12 mouse cellular contexts compared by ENCODE assay signal in the genomic region with DNA sequence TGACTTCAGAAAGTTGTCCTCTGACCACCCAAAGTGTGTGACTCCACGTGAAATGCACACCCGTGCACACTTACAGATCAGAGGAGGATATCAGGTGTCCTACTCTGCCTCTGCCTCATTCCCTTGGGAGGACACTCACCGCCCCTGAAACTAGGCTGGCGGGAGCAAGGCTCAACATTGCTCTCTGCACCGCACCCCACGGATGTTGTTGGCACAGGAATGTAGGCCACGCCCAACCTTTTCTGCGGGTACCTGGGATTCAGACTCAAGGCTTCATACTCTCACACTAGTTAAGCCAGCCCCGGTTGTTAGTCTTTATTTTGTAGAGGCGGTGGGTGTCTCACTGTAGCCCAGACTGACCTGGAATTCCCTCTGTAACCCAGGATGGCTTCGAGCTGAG. TPM values are rescaled to one million over a fixed set of nuclear protein-coding genes. Genes with fewer than 3 reads are reported as not detected.
DNase-seq lines count a peak whose midpoint lies in the region; ATAC-seq and TF ChIP-seq lines count a peak whose summit lies in the region.
"Had no signal": no experiment of that assay in that cellular context is flagged by ENCODE, and none has a peak within 500 bp of the region (broad histone marks: within the 10 kb centered on the region; RNA-seq: fewer than 3 reads in every experiment).

No protein-coding gene starts in this region.

- peaks cover 48% of the 10 kb centered on the region for H3K4me1 ChIP-seq in heart, embryonic 15.5 days (replicated peaks)
- H3K4me1 ChIP-seq in lung, embryonic 16.5 days (replicated peaks; ENCODE audit: control insufficient read depth, insufficient read depth, low read length), result peaks cover 41% of the 10 kb centered on the region
- peaks cover 28% of the 10 kb centered on the region for H3K4me1 ChIP-seq in lung, adult 2 months (ENCODE audit: control insufficient read depth, insufficient read depth, low read length)
- H3K4me1 ChIP-seq in embryonic facial prominence, embryonic 15.5 days, result peaks cover 46% of the 10 kb centered on the region
- peaks cover 43% of the 10 kb centered on the region for H3K4me1 ChIP-seq in stomach, embryonic 16.5 days (ENCODE audit: control insufficient read depth, insufficient read depth, low read length)

- intact Hi-C loops in heart, postnatal 10 days (cut with DNase I), result no loop called here

- no peak for TF ChIP-seq POLR2A in lung, adult 2 months (IDR thresholded peaks at IDR 0.05; ENCODE audit: borderline replicate concordance, extremely low read depth, low read depth, low read length)

- no peaks in the 10 kb centered on the region for H3K36me3 ChIP-seq in heart, embryonic 15.5 days
- H3K36me3 ChIP-seq in lung, embryonic 16.5 days (ENCODE audit: control insufficient read depth, insufficient read depth, low read length), result no peaks in the 10 kb centered on the region
- H3K36me3 ChIP-seq in embryonic facial prominence, embryonic 15.5 days, result no peaks in the 10 kb centered on the region
- H3K36me3 ChIP-seq in stomach, embryonic 16.5 days (ENCODE audit: control insufficient read depth, insufficient read depth, low read length), result no peaks in the 10 kb centered on the region
- H3K36me3 ChIP-seq: liver, embryonic 15.5 days had no signal

- H3K4me3 ChIP-seq in heart, embryonic 15.5 days, result no peak overlapping the region
- H3K4me3 ChIP-seq in lung, embryonic 16.5 days (ENCODE audit: low read length), result no peak overlapping the region
- H3K4me3 ChIP-seq in lung, adult 2 months (replicated peaks; ENCODE audit: extremely low read depth, low read depth, low read length), result no peak overlapping the region
- no peak overlapping the region for H3K4me3 ChIP-seq in embryonic facial prominence, embryonic 15.5 days (replicated peaks)
- no peak overlapping the region for H3K4me3 ChIP-seq in stomach, embryonic 16.5 days (replicated peaks; ENCODE audit: low read length)
- H3K4me3 ChIP-seq: liver, embryonic 15.5 days; myocyte had no signal

- no peak for DNase-seq in heart, postnatal 10 days
- no peak for DNase-seq in lung, adult 2 months
- no peak for DNase-seq in adrenal gland, postnatal 14 days
- no peak for DNase-seq in urinary bladder, postnatal 4 days (ENCODE audit: low spot score in 2 of 2)
- DNase-seq: cerebellum, adult 11-12 months; gastrocnemius, postnatal 25 days had no signal

- ATAC-seq in heart, embryonic 15.5 days (replicated peaks; ENCODE audit: insufficient number of reproducible peaks, insufficient read depth, low FRiP score, low read depth), result no peak
- peak; percentile 13; the same call in 1 of the 2 replicates for ATAC-seq in lung, embryonic 16.5 days (ENCODE audit: low read depth)
- no peak for ATAC-seq in embryonic facial prominence, embryonic 15.5 days (ENCODE audit: insufficient number of reproducible peaks, low FRiP score, low TSS enrichment, low read depth)
- no peak for ATAC-seq in stomach, embryonic 16.5 days (ENCODE audit: insufficient read depth, low FRiP score)

- H3K9me3 ChIP-seq in heart, embryonic 15.5 days (replicated peaks), result no peaks in the 10 kb centered on the region
- H3K9me3 ChIP-seq in lung, embryonic 16.5 days (ENCODE audit: control insufficient read depth, low read length), result no peaks in the 10 kb centered on the region
- H3K9me3 ChIP-seq in embryonic facial prominence, embryonic 15.5 days (replicated peaks), result no peaks in the 10 kb centered on the region
- H3K9me3 ChIP-seq in stomach, embryonic 16.5 days (replicated peaks; ENCODE audit: control insufficient read depth, low read length), result no peaks in the 10 kb centered on the region
- H3K9me3 ChIP-seq: liver, embryonic 15.5 days had no signal

- H3K4me2 ChIP-seq in heart, embryonic 15.5 days, result no peak overlapping the region
- no peak overlapping the region for H3K4me2 ChIP-seq in lung, embryonic 16.5 days (ENCODE audit: low read depth, low read length)
- no peak overlapping the region for H3K4me2 ChIP-seq in embryonic facial prominence, embryonic 15.5 days (replicated peaks)
- 0 out of 2 replicates have a peak overlapping the region, but pooled peaks have one; percentile 3 for H3K4me2 ChIP-seq in stomach, embryonic 16.5 days (ENCODE audit: low read depth, low read length)
- H3K4me2 ChIP-seq: liver, embryonic 15.5 days had no signal

- no peak overlapping the region for H3K9ac ChIP-seq in heart, embryonic 15.5 days
- H3K9ac ChIP-seq in lung, embryonic 16.5 days (ENCODE audit: low read length), result no peak overlapping the region; the same call in 1 of the 2 replicates
- no peak overlapping the region for H3K9ac ChIP-seq in embryonic facial prominence, embryonic 15.5 days
- no peak overlapping the region for H3K9ac ChIP-seq in stomach, embryonic 16.5 days (ENCODE audit: low read length)
- H3K9ac ChIP-seq: liver, embryonic 15.5 days had no signal

- no peaks in the 10 kb centered on the region for H3K27me3 ChIP-seq in heart, embryonic 15.5 days
- H3K27me3 ChIP-seq in lung, embryonic 16.5 days (ENCODE audit: control insufficient read depth, insufficient read depth, low read depth, low read length), result no peaks in the 10 kb centered on the region
- H3K27me3 ChIP-seq in embryonic facial prominence, embryonic 15.5 days, result no peaks in the 10 kb centered on the region
- no peaks in the 10 kb centered on the region for H3K27me3 ChIP-seq in stomach, embryonic 16.5 days (ENCODE audit: control insufficient read depth, insufficient read depth, low read length)
- H3K27me3 ChIP-seq: liver, embryonic 15.5 days had no signal

- H3K27ac ChIP-seq in heart, embryonic 15.5 days, result peak overlapping the region; percentile 8; the same call in 1 of the 2 replicates
- peak overlapping the region; percentile 79 for H3K27ac ChIP-seq in lung, embryonic 16.5 days (ENCODE audit: low read length)
- peak overlapping the region; percentile 95 for H3K27ac ChIP-seq in embryonic facial prominence, embryonic 15.5 days (replicated peaks)
- H3K27ac ChIP-seq in stomach, embryonic 16.5 days (ENCODE audit: low read length), result peak overlapping the region; percentile 99
- H3K27ac ChIP-seq: liver, embryonic 15.5 days had no signal

- 65% methylated on average over 11 of the region's 11 CpGs for WGBS in heart, embryonic 15.5 days
- 56% methylated on average over 11 of the region's 11 CpGs for WGBS in lung, embryonic 16.5 days
- WGBS in lung, adult 2 months, result 65% methylated on average over 11 of the region's 11 CpGs
- 43% methylated on average over 11 of the region's 11 CpGs for WGBS in embryonic facial prominence, embryonic 15.5 days
- 47% methylated on average over 11 of the region's 11 CpGs for WGBS in stomach, embryonic 16.5 days

- TF ChIP-seq CTCF in lung, adult 2 months (IDR thresholded peaks at IDR 0.05; ENCODE audit: insufficient read depth, low read length), result no peak

RNA-seq across cellular contexts. Expression of a gene that starts 44.6 kb away (rescaled TPM):
- polyA plus RNA-seq in heart, embryonic 15.5 days (2015; fragmentation: Nextera tagmentation; extraction: Ambion mirVana), result 41.2 and 42.9 TPM in 2 replicates
- total RNA-seq in heart, postnatal 10 days (2021), result 10 to 100 TPM; 62.3 to 63.3 TPM
- polyA plus RNA-seq in lung, embryonic 16.5 days (2015; fragmentation: Nextera tagmentation; extraction: Ambion mirVana), result 53.7 and 58.9 TPM in 2 replicates
- 41.0 and 48.5 TPM in 2 replicates for polyA plus RNA-seq in lung, adult 2 months (2012; rRNA removed)
- polyA plus RNA-seq in embryonic facial prominence, embryonic 15.5 days (2015; fragmentation: Nextera tagmentation; extraction: Ambion mirVana), result 46.7 and 53.0 TPM in 2 replicates
- polyA plus RNA-seq in stomach, embryonic 16.5 days (2015; fragmentation: Nextera tagmentation; extraction: Ambion mirVana), result 35.8 and 44.5 TPM in 2 replicates
- total RNA-seq in adrenal gland, postnatal 14 days (2021), result 45.1 and 52.8 TPM in 2 replicates

Comparison
In these comparisons a context has a peak if more than half of its experiments do, and no peak if none do; other contexts are left out.
1. H3K27ac ChIP-seq: peak in every context shown above with its lines; median percentile 99 in stomach, embryonic 16.5 days; 95 in embryonic facial prominence, embryonic 15.5 days; 79 in lung, embryonic 16.5 days; 8 in heart, embryonic 15.5 days.